8 mouse cellular contexts compared by ENCODE assay signal in the genomic region with DNA sequence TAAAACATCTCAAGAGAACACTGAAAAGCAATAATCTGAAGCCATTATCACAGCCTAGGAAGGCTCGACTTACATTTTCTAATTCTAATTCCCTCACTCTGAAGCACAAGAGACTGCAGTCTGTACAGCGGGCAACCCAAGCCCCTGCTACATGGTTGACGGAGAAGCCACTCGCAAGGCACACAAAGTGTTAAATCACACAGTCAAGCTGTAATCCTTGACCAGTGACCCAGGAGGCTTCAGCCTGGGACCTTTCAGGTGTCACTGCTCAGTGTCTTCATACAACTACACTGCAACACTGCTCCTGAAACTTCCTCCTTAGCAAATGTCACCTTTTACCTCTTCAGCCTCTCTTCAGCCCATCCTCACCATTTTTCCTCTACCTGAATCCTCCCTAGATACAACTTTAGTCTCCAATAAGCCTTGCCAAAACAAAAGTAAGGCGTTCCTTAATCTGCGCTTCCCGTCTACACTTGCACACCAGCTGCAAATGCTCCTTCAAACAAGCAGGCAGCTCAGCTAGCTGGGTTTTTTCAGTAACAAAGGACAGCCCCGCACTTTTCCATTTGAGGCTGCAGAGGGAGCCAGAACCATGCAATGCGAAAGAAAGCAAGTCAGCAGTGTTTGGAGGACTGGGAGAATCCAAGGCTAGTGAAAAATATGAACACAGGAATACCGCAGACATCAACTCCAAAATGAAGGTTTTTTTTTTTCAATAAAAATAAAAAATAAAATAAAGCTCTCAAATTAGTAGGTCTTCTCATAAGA.
DNase-seq lines count a peak whose midpoint lies in the region; ATAC-seq and TF ChIP-seq lines count a peak whose summit lies in the region.

No protein-coding gene starts in this region.

- H3K9ac ChIP-seq in embryonic facial prominence, embryonic 14.5 days (ENCODE audit: low read depth, low read length) = no peak overlapping the region
- H3K9ac ChIP-seq in midbrain, embryonic 15.5 days = no peak overlapping the region

- H3K27me3 ChIP-seq in thymus, adult 2 months (ENCODE audit: control insufficient read depth, insufficient read depth, low read length) = no peaks in the 10 kb centered on the region
- H3K27me3 ChIP-seq in embryonic facial prominence, embryonic 14.5 days (replicated peaks; ENCODE audit: control insufficient read depth, insufficient read depth, low read length) = no peaks in the 10 kb centered on the region
- H3K27me3 ChIP-seq in heart, embryonic 10.5 days (ENCODE audit: insufficient read depth, poor library complexity, severe bottlenecking) = peaks cover 5% of the 10 kb centered on the region; the same call in 1 of the 2 replicates
- no peaks in the 10 kb centered on the region; the same call in 1 of the 2 replicates for H3K27me3 ChIP-seq in midbrain, embryonic 15.5 days (replicated peaks)
- H3K27me3 ChIP-seq in testis, adult 2 months (ENCODE audit: control insufficient read depth, insufficient read depth, low read length) = no peaks in the 10 kb centered on the region

- no peak overlapping the region for H3K4me2 ChIP-seq in embryonic facial prominence, embryonic 14.5 days (ENCODE audit: low read depth, low read length)
- peak overlapping the region; percentile 20; the same call in 1 of the 2 replicates for H3K4me2 ChIP-seq in midbrain, embryonic 15.5 days

- 56% methylated on average over 10 of the region's 10 CpGs for WGBS in thymus, adult 2 months
- 27% methylated on average over 10 of the region's 10 CpGs for WGBS in embryonic facial prominence, embryonic 14.5 days
- 36% methylated on average over 10 of the region's 10 CpGs for WGBS in heart, embryonic 10.5 days
- WGBS in midbrain, embryonic 15.5 days = 24% methylated on average over 10 of the region's 10 CpGs

- ATAC-seq in embryonic facial prominence, embryonic 14.5 days (ENCODE audit: low read depth) = peak; percentile 78
- peak; percentile 70; the same call in 1 of the 2 replicates for ATAC-seq in midbrain, embryonic 15.5 days (replicated peaks)

- H3K9me3 ChIP-seq in embryonic facial prominence, embryonic 14.5 days (ENCODE audit: control insufficient read depth, low read length) = no peaks in the 10 kb centered on the region
- H3K9me3 ChIP-seq in heart, embryonic 10.5 days = no peaks in the 10 kb centered on the region
- H3K9me3 ChIP-seq in midbrain, embryonic 15.5 days = no peaks in the 10 kb centered on the region

- intact Hi-C loops in left cerebral cortex, postnatal 4 days (cut with DNase I) = loop anchor here (5.0 to 10.0 kb wide), 3 partner anchors 311 to 1773 kb away; a partner anchor contains a TSS

- DNase-seq in thymus, postnatal 0 days (ENCODE audit: low spot score) = peak; percentile 29
- DNase-seq in thymus, adult 2 months = no peak
- peak; percentile 91 for DNase-seq in embryonic facial prominence, embryonic 14.5 days (ENCODE audit: low spot score)
- DNase-seq in heart, embryonic 10.5 days (ENCODE audit: low spot score) = peak; percentile 88
- DNase-seq in kidney, adult 8-10 months = peak; percentile 33 to 49
- DNase-seq in left cerebral cortex, postnatal 4 days = peak; percentile 65

- no peak overlapping the region for H3K4me3 ChIP-seq in thymus, adult 2 months (ENCODE audit: control insufficient read depth, insufficient read depth, low read length)
- H3K4me3 ChIP-seq in embryonic facial prominence, embryonic 14.5 days (ENCODE audit: low read depth, low read length) = no peak overlapping the region
- no peak overlapping the region for H3K4me3 ChIP-seq in heart, embryonic 10.5 days
- H3K4me3 ChIP-seq in midbrain, embryonic 15.5 days = no peak overlapping the region
- H3K4me3 ChIP-seq in testis, adult 2 months (ENCODE audit: control insufficient read depth, low read depth, low read length) = no peak overlapping the region

- TF ChIP-seq CTCF in thymus, adult 2 months (IDR thresholded peaks at IDR 0.05; ENCODE audit: borderline replicate concordance, control insufficient read depth, extremely low read depth, insufficient read depth, low read length, poor library complexity) = no peak
- peak; percentile 44; the same call in 1 of the 2 replicates for TF ChIP-seq CTCF in testis, adult 2 months (IDR thresholded peaks at IDR 0.05; ENCODE audit: control insufficient read depth, insufficient read depth, insufficient replicate concordance, low read depth, low read length)

- H3K4me1 ChIP-seq in thymus, adult 2 months (replicated peaks; ENCODE audit: control insufficient read depth, insufficient read depth, low read length) = no peaks in the 10 kb centered on the region
- H3K4me1 ChIP-seq in embryonic facial prominence, embryonic 14.5 days (ENCODE audit: control insufficient read depth, insufficient read depth, low read length) = peaks cover 14% of the 10 kb centered on the region
- H3K4me1 ChIP-seq in heart, embryonic 10.5 days = peaks cover 24% of the 10 kb centered on the region
- H3K4me1 ChIP-seq in midbrain, embryonic 15.5 days = peaks cover 28% of the 10 kb centered on the region
- no peaks in the 10 kb centered on the region; the same call in 1 of the 2 replicates for H3K4me1 ChIP-seq in testis, adult 2 months (ENCODE audit: control insufficient read depth, insufficient read depth, low read length)

- H3K36me3 ChIP-seq in thymus, adult 2 months (ENCODE audit: control insufficient read depth, insufficient read depth, low read length) = no peaks in the 10 kb centered on the region
- H3K36me3 ChIP-seq in embryonic facial prominence, embryonic 14.5 days (ENCODE audit: control insufficient read depth, insufficient read depth, low read length) = no peaks in the 10 kb centered on the region
- H3K36me3 ChIP-seq in heart, embryonic 10.5 days = no peaks in the 10 kb centered on the region
- H3K36me3 ChIP-seq in midbrain, embryonic 15.5 days (replicated peaks) = no peaks in the 10 kb centered on the region
- H3K36me3 ChIP-seq in testis, adult 2 months (ENCODE audit: control insufficient read depth, insufficient read depth, low read length) = no peaks in the 10 kb centered on the region

- no peak overlapping the region for H3K27ac ChIP-seq in thymus, adult 2 months (ENCODE audit: control insufficient read depth, insufficient read depth, low read length)
- H3K27ac ChIP-seq in embryonic facial prominence, embryonic 14.5 days (replicated peaks; ENCODE audit: low read depth, low read length) = no peak overlapping the region
- H3K27ac ChIP-seq in heart, embryonic 10.5 days = no peak overlapping the region
- no peak overlapping the region for H3K27ac ChIP-seq in midbrain, embryonic 15.5 days
- H3K27ac ChIP-seq in testis, adult 2 months (ENCODE audit: control insufficient read depth, insufficient read depth, low read depth, low read length) = no peak overlapping the region

- no peak for TF ChIP-seq POLR2A in thymus, adult 2 months (IDR thresholded peaks at IDR 0.05; ENCODE audit: control insufficient read depth, extremely low read depth, insufficient read depth, low read length, poor library complexity)
- TF ChIP-seq POLR2A in testis, adult 2 months (IDR thresholded peaks at IDR 0.05; ENCODE audit: control insufficient read depth, low read depth, low read length) = no peak
